Mouse (Mus musculus) hindbrain, postnatal 0 days (tissue): ENCODE measurements around the gene Asb13. TPM values are rescaled to one million over a fixed set of nuclear protein-coding genes. Genes with fewer than 3 reads are reported as not detected.

Experiments used
- ATAC-seq: fragments of 200-750 bp; cut with Nextera tagmentation; 2 replicates; pipeline ENCODE4 v1.8.0; 2017; ENCODE audit warnings: mild to moderate bottlenecking, moderate TSS enrichment, moderate library complexity
- DNase-seq: peaks from one replicate; pipeline ENCODE4 v3.0.0-alpha.2; 2015; ENCODE audit warnings: low spot score
- H3K27ac ChIP-seq: fragments of 300-500 bp; sonication (generic); 2 replicates; pipeline ENCODE4 v1.5.1; 2014; ENCODE audit warnings: mild to moderate bottlenecking
- H3K27me3 ChIP-seq: fragments of 300-500 bp; sonication (generic); 2 replicates; pipeline ENCODE4 v1.6.1; 2014; ENCODE audit warnings: low read length, mixed read lengths; ENCODE audit not compliant: insufficient read depth
- H3K36me3 ChIP-seq: fragments of 300-500 bp; sonication (generic); 2 replicates; pipeline ENCODE4 v1.6.1; 2014; ENCODE audit warnings: low read length, mixed read lengths; ENCODE audit not compliant: insufficient read depth
- H3K4me1 ChIP-seq: fragments of 300-500 bp; sonication (generic); 2 replicates; pipeline ENCODE4 v1.6.1; 2014; ENCODE audit warnings: antibody characterized with exemption, low read length, mixed read lengths; ENCODE audit not compliant: insufficient read depth
- H3K4me2 ChIP-seq: fragments of 300-500 bp; sonication (generic); 2 replicates; pipeline ENCODE4 v1.6.1; 2014; ENCODE audit warnings: low read depth, mild to moderate bottlenecking, low read length, moderate library complexity, mixed read lengths
- H3K4me3 ChIP-seq: fragments of 300-500 bp; sonication (generic); 2 replicates; pipeline ENCODE4 v1.5.1; 2014; ENCODE audit warnings: low read length
- H3K9ac ChIP-seq: fragments of 300-500 bp; sonication (generic); replicated peaks from 2 replicates; pipeline ENCODE4 v1.6.1; 2014; ENCODE audit warnings: mild to moderate bottlenecking, low read length, moderate library complexity, mixed read lengths
- H3K9me3 ChIP-seq: fragments of 300-500 bp; sonication (generic); 2 replicates; pipeline ENCODE4 v1.6.1; 2016; ENCODE audit warnings: low read length, mixed read lengths
- CTCF ChIP-seq: IDR thresholded peaks from 2 replicates; pipeline ENCODE4 v1.5.1; 2016; ENCODE audit warnings: antibody characterized with exemption, control low read depth, low read depth
- WGBS: fragments of 180-500 bp; shearing (Covaris S2); extraction: QIAGEN DNeasy Blood & Tissue Kit; methylation state at CpG from one replicate; pipeline ENCODE4 v1.1.7; 2014; 5-methylcytosine and 5-hydroxymethylcytosine counted together
- polyA plus RNA-seq: library from polyadenylated mRNA; unstranded; fragments of >200 nt; fragmentation: Nextera tagmentation; extraction: Ambion mirVana; gene quantifications from 2 replicates; pipeline ENCODE4 v1.2.1, GENCODE M21; 2015
- total RNA-seq: library from RNA; depleted of rRNA; stranded (reverse); fragments of >200 nt; gene quantifications from 2 replicates; pipeline ENCODE4 v1.2.3, GENCODE M21; 2014

Gene Asb13
- total and polyA plus RNA-seq, 2 experiments from 2014 or later: 16.5 to 16.6 TPM

DNA sequence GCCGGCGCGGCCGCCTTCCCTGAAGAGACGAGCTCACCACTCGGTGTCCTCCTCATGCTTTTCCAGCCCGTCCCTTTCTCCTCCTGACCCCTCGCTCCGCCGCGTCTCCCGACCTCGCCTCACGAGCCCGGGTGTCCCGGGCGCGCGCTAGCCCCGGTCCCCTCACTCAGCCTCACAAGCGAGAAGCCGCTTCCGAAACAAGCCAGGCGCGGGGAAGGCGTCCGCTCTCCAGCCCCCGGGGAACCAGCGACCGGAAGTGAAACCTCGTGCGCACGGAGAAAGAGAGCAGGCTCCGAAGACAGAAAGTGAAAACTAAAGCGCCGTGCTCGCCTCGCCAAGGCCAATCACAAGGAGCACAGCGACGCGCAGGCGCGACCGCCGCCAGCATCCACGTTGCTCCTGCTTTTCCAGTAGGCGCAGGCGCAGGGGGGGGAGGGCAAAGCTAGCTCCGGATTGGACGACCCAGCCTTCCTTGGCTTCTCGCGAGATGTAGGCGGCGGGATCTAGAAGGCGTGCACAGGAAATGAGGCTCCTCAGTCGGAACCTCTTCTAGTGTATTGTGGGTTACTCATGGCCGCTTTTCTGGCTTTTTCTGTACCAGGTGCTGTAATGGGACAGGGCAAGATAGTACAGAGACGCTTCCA, 22.9 kb upstream of the Asb13 start, which contains the start of gene Fam208b:
Fam208b (minus strand) TSS at position 314 of the 644 bp plus-strand sequence.
- Histone ChIP-seq H3K36me3 (no peaks in the 10 kb centered on the region), H3K9ac (peak within 1 kb of the TSS; percentile 75), H3K4me1 (no peaks in the 10 kb centered on the region), H3K4me3 (peak within 1 kb of the TSS; percentile 91), H3K9me3 (no peaks in the 10 kb centered on the region), H3K27me3 (no peaks in the 10 kb centered on the region), H3K4me2 (peak within 1 kb of the TSS; percentile 80), H3K27ac (peak within 1 kb of the TSS; percentile 92)
- DNase-seq (peak; percentile 100), ATAC-seq (peak; percentile 99)
- no peak; the same call in 1 of the 2 replicates for TF ChIP-seq CTCF
- 0% methylated on average over 58 of the region's 58 CpGs for WGBS

DNA sequence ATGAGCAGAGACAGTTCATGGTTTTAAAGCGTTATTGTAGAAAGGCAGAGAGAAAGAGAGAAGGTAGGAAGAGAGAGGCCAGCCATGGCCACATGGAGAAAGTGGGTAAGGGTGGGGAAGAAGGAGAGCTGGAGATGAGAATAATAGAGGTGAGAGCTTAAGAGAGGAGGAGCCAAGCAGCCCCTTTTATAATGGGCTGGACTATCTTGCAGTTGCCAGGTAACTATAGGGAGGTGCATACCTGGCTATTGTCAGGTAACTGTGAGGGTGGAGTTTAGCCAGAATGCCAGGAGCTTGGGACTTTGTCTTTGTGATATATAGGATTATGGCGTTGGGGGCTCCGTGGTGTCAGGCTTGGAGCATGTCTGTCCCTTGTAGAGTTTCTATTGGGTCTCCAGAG, 6.7 kb upstream of the Asb13 start:
- H3K27ac ChIP-seq: no peak overlapping the region
- no peaks in the 10 kb centered on the region for H3K4me1 ChIP-seq
- no peak for TF ChIP-seq CTCF
- H3K27me3 ChIP-seq: no peaks in the 10 kb centered on the region
- H3K9ac ChIP-seq: no peak overlapping the region
- no peak overlapping the region for H3K4me2 ChIP-seq
- DNase-seq: no peak
- H3K9me3 ChIP-seq: no peaks in the 10 kb centered on the region
- H3K36me3 ChIP-seq: no peaks in the 10 kb centered on the region
- no peak overlapping the region for H3K4me3 ChIP-seq
- no peak for ATAC-seq
- WGBS: 54% methylated on average over 3 of the region's 3 CpGs

DNA sequence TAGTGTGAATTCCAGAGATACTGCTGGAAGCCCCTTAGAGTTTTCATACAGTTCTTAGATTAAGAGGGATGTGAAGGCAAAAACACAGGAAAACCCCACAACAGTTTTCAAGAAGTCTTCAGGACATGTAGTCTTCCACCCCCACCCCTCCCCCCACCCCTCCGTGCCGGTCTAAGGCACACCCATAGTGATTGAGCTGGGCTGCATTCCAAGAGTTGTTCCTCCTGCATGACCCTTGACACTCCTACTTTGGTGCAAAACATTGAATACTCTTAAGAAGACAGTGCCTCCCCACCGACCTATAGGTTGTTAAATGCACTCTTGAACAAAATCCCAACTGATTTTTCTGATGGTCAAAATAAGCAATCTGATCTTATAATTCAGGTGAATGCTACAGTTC, 5.7 kb upstream of the Asb13 start:
- no peak for TF ChIP-seq CTCF
- 35% methylated on average over 3 of the region's 3 CpGs for WGBS
- H3K4me3 ChIP-seq: no peak overlapping the region
- no peaks in the 10 kb centered on the region for H3K9me3 ChIP-seq
- no peak overlapping the region for H3K4me2 ChIP-seq
- no peaks in the 10 kb centered on the region for H3K4me1 ChIP-seq
- no peaks in the 10 kb centered on the region for H3K27me3 ChIP-seq
- no peak overlapping the region for H3K27ac ChIP-seq
- ATAC-seq (no peak), DNase-seq (no peak)
- no peaks in the 10 kb centered on the region for H3K36me3 ChIP-seq
- H3K9ac ChIP-seq: no peak overlapping the region

DNA sequence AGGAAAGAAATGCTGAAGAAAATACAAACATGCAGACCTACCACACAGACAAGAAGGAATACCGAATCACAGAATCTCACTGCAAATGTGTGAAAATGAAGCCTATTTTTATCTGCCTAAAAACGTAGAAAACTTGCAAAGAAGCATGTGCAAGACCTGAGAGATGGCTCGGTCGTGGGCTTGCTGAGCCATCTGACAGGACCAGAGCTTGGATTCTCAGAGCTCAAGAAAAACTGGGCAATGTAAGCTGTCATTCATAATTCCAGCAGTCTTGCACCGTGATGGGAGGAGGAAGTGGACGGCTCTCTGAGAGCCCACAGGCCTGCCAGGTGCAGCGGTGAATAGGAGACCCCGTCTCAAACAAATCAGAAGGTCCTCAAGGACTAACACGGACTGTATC, 1.3 kb upstream of the Asb13 start:
- Histone ChIP-seq H3K9me3 (no peaks in the 10 kb centered on the region), H3K4me1 (no peaks in the 10 kb centered on the region), H3K4me3 (no peak overlapping the region), H3K27ac (no peak overlapping the region), H3K4me2 (no peak overlapping the region), H3K9ac (no peak overlapping the region), H3K36me3 (no peaks in the 10 kb centered on the region), H3K27me3 (no peaks in the 10 kb centered on the region)
- ATAC-seq: no peak
- no peak for TF ChIP-seq CTCF
- 86% methylated on average over 9 of the region's 9 CpGs for whole genome bisulfite sequencing
- DNase-seq: no peak

- H3K4me2 ChIP-seq: peak overlapping the region; percentile 79
- no peaks in the 10 kb centered on the region for H3K4me1 ChIP-seq
- WGBS: 41% methylated on average over 6 of the region's 6 CpGs
- ATAC-seq: no peak
- no peaks in the 10 kb centered on the region for H3K9me3 ChIP-seq
- H3K9ac ChIP-seq: no peak overlapping the region
- TF ChIP-seq CTCF: no peak
- DNase-seq: no peak
- H3K27me3 ChIP-seq: no peaks in the 10 kb centered on the region
- no peak overlapping the region for H3K4me3 ChIP-seq
- H3K36me3 ChIP-seq: no peaks in the 10 kb centered on the region
- H3K27ac ChIP-seq: no peak overlapping the region
Observed at GRCm38 (mm10) chr13:3633131-3633530, 701 bp upstream of the Asb13 start.

GRCm38 (mm10) chr13:3635076-3635475, 1.2 kb downstream of the Asb13 start:
- 90% methylated on average over 3 of the region's 3 CpGs for WGBS
- peak overlapping the region; percentile 79; the same call in 1 of the 2 replicates for H3K4me2 ChIP-seq

GRCm38 (mm10) chr13:3636797-3637196, 3.0 kb downstream of the Asb13 start:
- Histone ChIP-seq H3K36me3 (no peaks in the 10 kb centered on the region), H3K4me1 (no peaks in the 10 kb centered on the region), H3K9me3 (no peaks in the 10 kb centered on the region), H3K4me3 (no peak overlapping the region), H3K9ac (no peak overlapping the region), H3K4me2 (0 out of 2 replicates have a peak overlapping the region, but pooled peaks have one; percentile 10), H3K27ac (no peak overlapping the region), H3K27me3 (no peaks in the 10 kb centered on the region)
- ATAC-seq (no peak), DNase-seq (no peak)
- WGBS: 68% methylated on average over 11 of the region's 11 CpGs
- no peak for TF ChIP-seq CTCF

More at GRCm38 (mm10) chr13:3635076-3635475, 1.2 kb downstream of the Asb13 start:
- no peaks in the 10 kb centered on the region for H3K9me3 ChIP-seq
- DNase-seq (no peak), ATAC-seq (no peak)
- no peak overlapping the region for H3K4me3 ChIP-seq
- no peak overlapping the region for H3K27ac ChIP-seq
- TF ChIP-seq CTCF: no peak
- H3K27me3 ChIP-seq: no peaks in the 10 kb centered on the region
- no peaks in the 10 kb centered on the region for H3K36me3 ChIP-seq
- no peak overlapping the region for H3K9ac ChIP-seq
- no peaks in the 10 kb centered on the region for H3K4me1 ChIP-seq
